Mouse (Mus musculus) thymus, postnatal 0 days (tissue): ENCODE data around the gene Lama4. TPM values are rescaled to one million over a fixed set of nuclear protein-coding genes. Genes with fewer than 3 reads are reported as not detected.

Experiments used
- DNase-seq: peaks from one replicate; pipeline ENCODE4 v3.0.0-alpha.2; 2015; ENCODE audit warnings: low spot score
- polyA plus RNA-seq: library from polyadenylated mRNA; unstranded; fragments of >200 nt; fragmentation: Nextera tagmentation; extraction: Ambion mirVana; gene quantifications from 2 replicates; pipeline ENCODE4 v1.2.1, GENCODE M21; 2015

Gene Lama4
- polyA plus RNA-seq, 1 experiment from 2014 or later = 7.5 TPM

DNA sequence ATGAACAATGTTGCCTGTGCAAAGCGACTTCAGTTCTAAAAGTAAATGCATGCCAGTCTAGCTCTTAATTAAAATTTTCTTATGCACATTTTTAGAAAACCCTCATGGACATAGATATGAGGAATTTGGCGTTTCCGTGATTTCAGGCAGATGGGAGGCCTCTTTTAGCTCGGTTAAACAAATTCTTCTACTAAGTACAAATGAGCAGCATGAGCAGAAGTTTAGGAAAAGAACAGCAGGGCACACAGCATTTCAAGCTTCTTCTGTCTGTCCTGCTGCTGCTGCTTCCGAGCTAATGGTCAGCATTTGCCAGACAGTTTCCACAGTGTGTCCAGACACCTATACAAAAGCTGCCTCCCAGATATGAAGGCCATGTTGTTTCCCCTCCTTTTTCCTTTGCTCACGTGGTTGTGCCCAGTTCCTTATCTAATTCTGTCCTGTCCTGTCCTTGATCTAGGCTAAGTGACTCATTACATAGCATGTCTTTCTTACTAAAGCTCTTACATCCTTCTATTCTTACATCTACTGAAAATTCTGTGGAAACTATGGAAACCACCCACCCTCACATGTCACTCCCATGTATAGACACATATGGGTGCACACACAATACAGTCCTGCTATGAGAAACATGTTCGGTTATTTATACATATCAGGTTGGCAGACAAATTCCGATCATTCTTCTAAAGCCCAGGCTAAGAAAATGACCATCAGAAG is 84.4 kb downstream of the Lama4 start:
- no peak for DNase-seq

DNA sequence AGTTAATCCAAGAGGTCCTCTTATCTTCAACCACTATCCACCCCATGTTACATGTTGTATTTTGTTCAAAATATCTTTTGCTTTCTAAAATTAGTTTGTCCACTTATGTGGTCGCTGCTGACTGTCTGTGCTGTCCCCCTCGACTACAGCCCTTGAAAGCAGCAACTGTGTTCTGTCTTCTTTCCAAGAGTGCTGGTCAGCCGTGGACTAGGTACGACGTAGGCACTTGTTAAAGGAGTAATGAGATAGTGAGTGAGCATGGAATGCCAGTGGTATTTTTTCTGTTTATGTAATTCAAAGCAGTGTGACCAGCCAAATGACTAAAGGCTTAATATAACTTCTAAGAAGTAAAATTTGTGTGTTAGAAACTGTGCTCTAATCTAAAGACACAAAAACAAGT is 90.7 kb downstream of the Lama4 start:
- no peak for DNase-seq

DNA sequence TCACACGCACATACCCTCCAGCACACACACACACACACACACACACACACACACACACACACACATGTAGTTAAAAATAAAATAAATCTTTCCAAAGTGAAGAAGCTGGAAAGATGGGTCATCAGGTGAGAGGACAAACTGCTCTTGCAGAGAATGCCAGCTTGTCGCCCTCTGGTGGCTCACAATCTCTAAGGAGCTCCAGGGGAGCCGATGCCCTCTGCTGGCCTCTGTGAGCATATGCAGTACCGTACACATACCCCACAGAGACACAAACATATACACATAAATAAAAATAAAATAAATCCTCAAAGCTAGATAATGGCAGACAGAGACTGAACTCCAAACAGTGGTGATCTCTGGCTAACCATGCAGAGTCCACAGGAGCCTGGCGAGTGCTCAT is 99.4 kb downstream of the Lama4 start:
- DNase-seq = peak; percentile 55

DNA sequence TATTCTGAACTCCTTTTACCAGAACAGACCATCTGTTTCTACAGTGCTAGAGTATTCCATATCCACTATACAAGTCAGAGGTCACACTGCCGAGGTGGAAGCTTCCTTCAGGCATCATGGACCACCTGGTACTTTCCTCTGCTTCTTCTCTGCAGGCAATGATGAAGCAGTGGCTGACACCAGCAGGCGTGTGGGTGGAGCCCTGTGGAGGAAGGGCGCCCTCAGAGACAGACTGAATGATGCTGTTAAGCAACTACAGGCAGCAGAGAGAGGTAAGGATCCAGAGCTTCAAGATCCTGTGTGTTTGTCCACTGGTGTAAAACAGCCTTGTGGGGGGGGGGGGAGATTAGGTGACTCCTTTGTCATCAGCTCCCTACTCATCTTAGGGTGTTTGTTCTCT is 100.1 kb downstream of the Lama4 start:
- no peak for DNase-seq

DNA sequence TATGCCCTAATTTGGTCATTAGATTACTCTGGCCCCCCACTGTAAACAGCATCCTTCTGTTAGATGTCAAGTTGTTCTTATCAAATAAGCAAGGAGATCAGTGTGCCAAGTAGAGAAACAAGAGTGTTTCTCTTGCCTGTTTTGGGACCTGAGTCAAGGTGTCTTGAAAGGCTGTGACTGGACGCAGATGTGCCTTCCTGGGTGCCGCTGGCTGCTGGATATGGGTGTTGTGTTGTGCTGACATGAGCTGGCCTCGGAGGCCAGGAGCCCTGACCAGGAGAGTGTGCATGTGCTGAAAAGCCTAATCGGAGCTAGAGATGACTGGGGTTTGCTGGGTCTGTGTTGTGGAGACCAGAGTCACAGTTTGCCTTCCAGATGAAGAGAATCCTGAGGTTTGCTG is 100.7 kb downstream of the Lama4 start:
- DNase-seq = no peak

DNA sequence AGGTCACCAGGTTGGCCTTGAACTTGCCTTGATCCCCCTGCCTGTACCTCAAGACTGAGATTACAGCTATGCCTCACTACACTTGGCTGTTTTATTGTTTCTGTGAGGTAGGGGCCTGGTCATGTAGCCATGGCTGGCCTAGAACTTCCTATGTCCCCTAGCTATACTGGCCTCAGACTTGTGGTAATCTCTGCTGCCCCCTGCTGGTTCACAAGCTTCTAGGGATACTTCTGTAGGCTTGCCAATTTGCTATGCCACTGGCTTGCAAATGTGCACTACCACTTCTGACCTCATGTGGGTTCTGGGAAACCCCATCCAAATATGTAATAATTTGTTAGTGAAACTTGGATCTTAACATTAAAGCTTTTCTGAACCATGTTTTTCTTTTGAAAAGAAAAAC is 101.6 kb downstream of the Lama4 start:
- DNase-seq = peak; percentile 80

DNA sequence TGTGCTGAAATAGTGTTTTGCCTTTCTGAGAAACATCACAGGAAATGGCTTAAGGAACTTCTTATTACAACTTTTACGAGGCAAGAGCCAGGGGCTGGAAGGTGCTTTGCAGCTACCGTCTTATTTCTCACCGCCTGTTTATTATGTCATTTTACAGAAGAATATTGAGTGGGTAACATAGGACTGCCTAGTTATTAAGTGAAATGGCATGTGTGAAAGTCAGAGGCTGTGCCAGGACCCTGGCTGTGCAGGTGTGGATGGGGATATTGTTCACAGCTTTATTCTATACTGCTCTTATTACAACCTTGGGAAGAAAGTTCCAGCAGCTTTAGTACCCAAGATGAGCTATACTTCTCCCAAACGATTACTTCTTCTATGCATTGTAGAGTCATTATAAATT is 106.7 kb downstream of the Lama4 start:
- DNase-seq = no peak

DNA sequence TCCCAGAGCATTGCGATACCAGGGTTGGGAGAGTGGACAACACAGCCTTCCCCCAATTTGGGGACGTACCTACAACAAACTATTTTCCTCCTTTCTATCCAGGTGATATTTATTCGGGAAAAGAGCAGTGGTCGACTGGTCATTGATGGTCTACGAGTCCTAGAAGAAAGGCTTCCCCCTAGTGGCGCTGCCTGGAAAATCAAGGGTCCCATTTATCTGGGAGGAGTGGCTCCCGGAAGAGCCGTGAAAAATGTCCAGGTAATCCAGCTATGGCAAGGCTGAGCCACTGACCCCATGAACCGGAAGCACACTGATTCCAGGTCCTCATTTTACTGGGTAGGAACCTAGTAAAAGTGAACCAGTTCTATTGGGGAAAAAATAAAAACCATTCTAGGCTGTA is 131.7 kb downstream of the Lama4 start:
- no peak for DNase-seq

DNA sequence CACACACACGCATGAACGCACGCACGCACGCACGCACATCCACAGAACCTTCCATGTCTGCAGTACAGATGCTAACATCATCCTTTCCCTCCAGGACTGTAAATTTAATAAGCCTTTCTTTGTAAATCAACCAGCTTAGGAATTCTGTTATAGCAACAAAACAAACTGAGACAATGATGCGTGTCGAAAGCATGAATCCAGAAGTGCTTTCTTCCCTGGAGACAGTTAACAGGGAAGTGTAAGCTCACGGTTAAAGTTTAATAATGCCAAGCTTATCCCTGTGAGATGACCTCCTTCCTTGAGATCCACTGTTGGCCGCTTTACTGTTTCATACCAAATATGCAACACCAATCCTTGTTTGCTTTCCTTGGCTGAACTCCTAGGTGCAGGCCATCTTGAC is 133.4 kb downstream of the Lama4 start:
- DNase-seq = no peak

DNA sequence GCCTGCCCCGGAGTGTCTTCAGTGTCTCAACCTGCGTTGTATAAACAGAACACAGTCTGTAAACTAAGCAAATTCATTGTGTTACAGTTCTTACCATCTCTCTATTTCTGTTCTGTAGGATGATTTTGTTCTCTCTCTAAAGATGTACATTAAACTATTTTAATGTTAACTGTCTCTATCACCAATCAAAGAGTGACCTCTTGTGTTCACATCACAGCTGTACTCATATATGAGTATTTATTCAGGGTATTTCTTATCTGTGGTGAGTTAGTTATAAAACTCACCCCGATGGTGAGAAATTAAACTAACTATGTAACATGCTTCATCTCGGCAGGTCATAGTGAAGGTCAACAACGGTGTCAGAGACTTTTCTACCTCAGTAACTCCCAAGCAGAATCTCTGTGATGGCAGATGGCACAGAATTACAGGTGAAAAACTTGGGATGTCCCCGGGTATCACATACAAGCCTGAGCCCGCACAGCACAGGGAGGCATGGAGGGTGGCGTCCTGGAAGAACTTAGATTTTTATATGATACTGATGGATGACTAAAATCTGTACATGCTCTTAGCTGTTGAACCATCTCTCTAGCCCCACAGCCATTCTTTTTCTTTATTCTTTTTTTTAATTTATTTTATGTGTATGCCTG is 139.6 kb downstream of the Lama4 start:
- no peak for DNase-seq

DNA sequence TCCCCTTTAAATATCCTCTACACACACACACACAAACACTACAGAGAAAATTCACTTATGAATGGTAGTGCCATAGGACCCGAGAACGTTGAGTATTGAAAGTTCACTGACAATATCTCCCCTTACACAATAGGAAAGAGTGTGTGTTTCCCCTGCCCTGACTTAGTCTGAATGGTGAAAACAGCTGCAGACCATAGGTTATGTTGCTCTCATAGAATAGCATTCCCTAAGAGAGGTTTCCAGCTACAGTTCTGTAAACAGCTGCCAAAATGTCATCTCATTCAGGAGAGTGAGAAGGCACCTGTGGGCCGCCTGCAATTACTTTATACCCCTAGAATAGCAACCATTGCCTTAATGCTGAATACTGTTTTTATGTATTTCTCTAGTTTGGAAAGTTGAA is 141.1 kb downstream of the Lama4 start:
- DNase-seq = no peak

DNA sequence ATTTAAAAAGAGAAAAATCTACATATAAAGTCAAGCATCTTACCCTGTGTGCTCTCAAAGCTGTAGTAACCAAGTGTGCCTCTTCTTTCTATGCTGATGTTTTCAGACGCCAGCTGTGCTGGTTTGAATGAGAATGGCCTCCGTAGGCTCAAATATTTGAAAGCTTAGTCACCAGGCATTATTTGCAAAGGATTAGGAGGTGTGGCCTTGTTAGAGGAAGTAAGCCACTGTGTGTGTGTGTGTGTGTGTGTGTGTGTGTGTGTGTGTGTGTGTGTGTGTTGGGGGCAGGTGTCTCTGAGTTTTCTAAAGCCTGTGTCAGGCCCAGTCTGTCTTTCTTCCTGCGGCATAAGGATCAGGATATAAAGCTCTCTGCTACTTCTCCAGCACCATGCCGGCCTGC is 141.6 kb downstream of the Lama4 start:
- no peak for DNase-seq

DNA sequence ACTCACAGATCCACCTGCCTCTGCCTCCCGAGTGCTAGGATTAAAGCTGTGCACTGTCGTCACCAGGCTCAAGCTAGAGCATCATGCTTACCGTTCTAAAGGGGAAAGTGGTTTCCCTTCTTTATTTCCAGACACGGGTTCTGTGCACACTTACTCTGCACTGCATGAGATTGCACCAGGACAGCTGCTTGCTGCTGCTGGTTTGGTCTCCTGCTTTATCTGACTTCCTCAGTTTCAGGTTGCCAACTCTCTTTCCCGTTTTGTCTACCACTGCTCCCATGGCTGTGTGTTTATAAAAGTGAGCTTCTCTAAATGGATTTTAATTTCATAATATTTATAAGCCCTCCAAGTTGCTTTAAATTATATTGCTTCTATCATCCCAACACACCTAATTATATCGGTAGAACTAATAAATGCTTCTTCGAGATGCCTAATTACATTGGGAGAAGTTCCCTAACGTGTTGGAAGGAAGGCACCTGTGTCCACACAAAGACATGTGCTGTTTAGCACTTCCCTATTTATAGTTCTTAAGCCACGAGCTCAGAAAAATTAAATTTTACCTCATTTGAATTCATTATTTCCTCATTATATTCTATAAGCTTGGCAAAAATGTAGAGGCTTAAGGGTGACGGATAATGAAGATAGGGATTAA is 143.6 kb downstream of the Lama4 start:
- DNase-seq = no peak

DNA sequence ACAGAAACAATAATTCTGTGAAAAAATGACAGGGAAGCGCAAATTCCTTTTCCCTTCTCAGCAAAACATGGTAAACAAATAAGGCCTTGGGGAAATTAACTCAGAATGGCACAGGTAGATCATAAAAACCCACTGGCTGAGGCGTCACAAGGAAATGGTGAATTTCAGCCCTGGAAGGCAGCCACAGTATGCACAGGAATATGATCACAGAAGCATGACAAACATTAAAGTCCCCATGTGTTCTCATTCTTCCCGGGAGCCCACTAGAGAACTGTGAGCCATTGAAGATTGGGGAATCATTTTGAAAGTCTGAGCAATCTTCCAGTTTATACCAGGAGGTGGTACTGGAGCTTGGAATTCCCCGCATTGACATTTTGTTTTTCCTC is 144.2 kb downstream of the Lama4 start:
- DNase-seq = no peak

DNA sequence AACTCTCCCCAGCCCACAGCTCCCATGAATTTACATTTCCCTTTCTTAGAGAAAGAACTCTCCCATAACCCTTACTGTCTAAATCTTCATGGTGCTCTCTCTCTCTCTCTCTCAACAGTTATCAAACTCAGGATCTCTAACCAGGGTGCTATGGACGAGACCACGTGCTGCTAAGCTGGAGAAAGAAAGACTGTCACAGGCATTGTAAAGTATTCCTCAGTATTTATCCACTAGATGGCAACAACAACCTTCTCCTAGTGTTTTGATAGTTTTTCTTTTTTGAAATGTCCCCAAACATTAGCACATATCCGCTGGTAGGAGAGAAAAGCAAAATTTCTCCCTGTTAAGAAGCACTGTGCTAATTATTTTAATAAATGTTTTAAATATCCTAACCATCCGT is 156.1 kb downstream of the Lama4 start:
- peak; percentile 60 for DNase-seq

DNA sequence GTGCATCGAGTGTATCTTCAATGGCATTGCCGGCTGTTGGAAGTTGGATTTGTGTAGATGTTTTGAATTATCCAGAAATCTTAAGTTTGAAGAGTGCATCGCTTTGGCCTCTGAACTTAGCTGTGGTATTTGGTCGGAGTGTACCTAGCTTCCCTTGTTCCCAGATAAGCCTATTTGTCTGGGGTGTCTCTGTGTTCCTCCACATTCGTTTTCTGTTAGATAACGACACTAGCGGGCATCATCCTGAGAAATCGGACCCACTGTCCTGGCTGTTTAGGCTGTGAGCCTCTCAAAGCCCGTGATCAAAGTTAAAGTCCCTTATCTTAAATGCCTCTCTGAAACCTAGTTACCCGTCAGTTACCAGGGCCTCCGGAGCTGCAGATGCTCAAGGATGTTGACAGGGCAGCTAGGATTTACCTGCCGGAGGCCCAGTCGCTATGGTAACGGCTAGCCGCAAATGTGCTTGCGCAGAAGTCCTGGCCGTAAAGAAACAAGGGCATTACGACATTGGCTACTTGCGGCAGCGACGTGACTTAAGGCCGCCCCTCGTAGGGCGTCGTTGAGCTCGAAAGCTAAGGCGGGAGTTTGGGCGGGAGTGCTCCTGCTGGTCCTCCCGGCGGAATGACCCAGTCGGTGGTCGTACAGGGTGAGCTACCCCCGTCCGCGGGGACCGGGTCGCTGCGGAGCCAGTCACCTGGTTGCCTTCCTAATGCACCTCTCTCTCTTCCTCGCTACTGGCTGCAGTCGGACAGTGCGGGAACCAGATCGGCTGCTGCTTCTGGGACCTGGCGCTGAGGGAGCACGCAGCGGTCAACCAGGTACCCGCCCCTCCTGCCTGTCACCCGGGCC is 168.4 kb downstream of the Lama4 start, which contains the start of the genes Fam229b and Tube1:
Gene Fam229b, minus strand, starts transcription at position 453 of the 849 bp plus-strand sequence.
Gene Tube1, plus strand, starts transcription at position 515 of the 849 bp plus-strand sequence.
- DNase-seq = peak; percentile 98

DNA sequence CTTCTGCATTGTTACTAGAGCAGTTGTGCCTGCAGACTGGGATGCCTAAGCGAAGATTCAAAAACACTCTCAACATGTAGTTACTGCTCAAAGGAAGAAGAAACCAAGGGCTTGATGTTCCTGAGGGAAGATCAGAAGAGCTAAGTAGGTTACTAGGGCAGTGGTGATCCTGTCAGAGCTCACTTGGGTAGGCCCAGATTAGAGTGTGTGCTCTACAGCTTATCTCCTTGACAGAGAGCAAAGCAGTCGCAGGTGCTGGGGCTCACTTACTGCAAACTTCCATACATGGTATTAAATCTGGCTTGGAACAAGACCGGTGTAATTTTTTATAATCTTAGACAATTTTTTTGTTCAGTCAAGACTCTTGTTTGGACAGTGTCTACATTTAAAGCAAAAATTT is 172.5 kb downstream of the Lama4 start:
- peak; percentile 86 for DNase-seq

DNA sequence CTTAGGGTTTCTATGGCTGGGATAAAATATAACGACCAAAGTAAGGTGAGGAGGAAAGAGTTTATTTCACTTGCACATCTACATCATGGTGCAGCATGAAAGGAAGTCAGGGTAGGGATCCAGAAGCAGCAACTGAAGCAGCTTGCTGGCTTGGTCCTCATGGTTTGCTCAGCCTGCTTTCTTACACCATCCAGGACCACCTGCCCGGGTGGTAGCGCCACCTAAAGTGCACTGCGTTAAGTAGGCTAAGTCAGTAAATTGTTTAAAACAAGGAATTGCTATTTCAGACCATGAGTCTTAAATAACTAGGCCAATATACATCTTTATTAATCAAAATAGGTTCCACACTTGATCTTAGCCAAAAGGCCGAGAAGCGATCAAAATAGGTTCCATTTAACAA is 173.4 kb downstream of the Lama4 start:
- peak; percentile 46 for DNase-seq

DNA sequence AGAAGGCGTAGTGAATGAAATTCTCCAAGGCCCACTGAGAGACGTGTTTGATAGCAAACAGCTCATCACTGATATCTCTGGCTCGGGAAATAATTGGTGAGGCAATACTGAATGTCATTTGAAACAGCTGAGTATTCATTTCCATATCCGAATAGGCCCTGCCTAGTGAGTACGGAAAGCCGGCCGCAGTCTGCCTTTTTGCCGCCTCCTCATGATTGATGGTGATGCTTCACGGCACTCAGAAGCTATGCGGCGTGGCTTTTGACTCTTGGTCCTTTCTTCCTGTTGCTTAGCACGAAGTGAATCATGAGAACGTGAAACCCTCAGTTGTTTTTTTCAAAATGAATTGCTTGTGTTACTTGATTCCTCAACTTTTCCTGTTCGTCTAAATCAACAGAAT is 175.5 kb downstream of the Lama4 start:
- DNase-seq = no peak

DNA sequence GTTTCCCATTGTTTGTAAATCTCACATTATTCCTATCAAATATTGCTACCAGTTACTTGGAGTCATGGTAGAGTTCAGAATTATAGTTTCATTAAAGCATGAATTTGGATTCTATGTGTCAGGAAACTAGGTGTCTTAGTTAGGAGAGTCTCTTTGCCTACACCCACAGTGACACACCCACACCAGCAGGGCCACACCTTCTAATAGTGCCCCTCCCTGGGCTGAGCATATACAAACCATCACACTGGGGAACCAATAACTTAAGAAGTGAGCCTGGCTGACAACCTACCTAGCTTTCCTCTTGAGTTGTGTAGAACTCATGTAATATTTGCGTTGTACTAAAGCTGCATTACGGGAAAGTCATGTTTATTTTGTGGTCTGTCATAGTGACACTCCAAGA is 176.1 kb downstream of the Lama4 start:
- DNase-seq = no peak

DNA sequence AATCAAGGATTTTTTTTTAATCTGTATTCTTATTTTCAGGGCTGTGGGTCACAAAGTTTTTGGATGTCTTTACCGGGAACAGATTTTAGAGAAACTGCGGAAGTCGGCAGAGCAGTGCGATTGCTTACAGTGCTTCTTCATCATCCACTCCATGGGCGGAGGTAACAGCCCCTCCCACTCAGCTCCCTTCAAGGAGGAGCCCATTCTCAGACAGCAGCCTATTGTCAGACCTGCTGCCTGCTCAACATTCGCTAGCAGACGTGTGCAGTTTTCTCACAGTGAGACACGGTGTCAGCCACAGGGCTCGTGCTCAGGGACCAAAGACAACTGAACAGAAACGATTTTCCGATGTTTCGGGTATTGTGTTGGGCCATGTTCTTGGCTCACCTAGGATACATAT is 176.9 kb downstream of the Lama4 start:
- no peak for DNase-seq

DNA sequence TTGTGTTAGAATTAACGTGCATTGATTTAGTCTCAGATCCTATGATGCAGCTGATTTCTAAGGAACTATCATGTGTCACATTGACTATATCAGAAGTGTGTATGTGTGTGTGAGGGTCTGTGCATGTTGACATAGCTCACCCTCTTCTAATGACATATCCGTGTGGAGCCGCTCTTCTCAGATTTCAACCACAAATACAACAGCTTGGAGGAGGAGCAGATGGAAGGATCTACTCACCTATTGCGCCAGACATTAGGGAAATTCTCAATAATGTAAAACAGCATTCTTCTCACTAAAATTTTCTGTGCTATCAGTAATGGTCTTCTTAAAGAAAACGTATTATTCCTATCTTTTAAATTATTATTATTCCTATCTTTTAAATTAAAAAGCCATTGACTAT is 191.4 kb downstream of the Lama4 start:
- no peak for DNase-seq
